Mouse (Mus musculus): ENCODE measurements at regions not wholly inside any gene's neighbourhood (a gene's known extent, or its start where the extent isn't known, plus 50 kb on each side); places are given as distances from the start of the nearest gene placed in this dataset.
A peak's percentile ranks its signal among the peaks of the same experiment; 100 is the strongest.

GRCm38 (mm10) chr9:41327561-41327960 lies 166.1 kb upstream of the Ubash3b start:
- DNase-seq (ENCODE audit: low spot score in 2 of 2) = no peak

DNA sequence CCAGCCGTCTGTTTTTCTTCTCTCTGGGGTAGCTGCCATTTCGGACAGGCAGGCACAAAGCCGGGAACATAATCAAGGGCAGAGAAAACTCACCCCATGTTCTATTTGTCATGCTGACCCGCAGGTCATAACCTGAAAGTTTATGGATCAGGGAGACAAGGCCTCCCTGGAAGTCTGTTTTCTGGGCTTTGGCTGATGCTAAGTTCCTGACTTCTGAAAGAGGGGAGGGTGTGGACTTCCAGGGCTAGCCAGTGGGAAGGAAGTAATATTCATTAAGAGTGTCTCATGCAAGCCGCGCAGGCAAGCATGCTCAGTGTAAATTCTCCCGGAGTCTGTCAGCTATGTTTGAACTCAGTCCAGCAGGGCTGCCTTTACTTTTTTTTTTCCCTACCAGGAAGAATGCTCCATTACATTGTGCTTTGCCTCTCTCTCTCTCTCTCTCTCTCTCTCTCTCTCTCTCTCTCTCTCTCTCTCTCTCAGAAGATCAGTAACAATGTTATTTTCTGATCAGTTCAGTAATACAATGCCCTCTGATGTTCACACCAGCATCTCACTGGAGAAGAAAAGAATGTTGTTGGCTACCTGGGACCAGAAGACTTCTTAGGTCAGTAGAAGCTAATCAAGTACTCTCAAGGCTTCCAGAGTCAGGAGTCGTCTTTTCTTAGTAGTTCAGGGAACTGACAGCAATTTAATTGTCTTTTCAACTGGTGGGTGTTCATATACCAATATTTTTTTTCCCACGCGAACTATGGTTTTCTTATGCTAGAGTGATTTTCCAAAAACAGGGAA lies 165.5 kb upstream of the Ubash3b start:
- DNase-seq (ENCODE audit: low spot score in 2 of 2) = peak; percentile 7 to 61

- DNase-seq (ENCODE audit: low spot score in 2 of 2) = no peak
Observed at GRCm38 (mm10) chr9:41321521-41321920, 160.0 kb upstream of the Ubash3b start.

DNA sequence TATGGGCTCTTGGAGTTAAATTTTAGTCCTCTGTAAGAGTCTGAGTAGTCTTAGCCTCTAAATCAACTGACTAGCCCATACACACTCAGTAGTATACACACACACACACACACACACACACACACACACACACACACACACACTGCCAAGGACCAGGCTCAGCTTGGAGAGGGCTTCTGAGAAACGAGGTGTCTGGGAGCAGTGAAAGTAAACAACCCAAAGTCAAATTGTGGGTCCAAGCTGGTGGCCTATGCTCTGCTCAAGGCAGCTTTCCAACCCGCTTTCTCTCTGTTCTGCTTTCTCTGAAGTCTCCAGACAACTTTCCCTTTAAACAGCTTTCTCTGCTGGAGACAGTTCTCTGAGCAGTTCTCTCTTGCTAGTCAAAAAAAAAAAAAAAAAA lies 157.6 kb upstream of the Ubash3b start:
- no peak for DNase-seq (ENCODE audit: low spot score in 2 of 2)

- DNase-seq (ENCODE audit: low spot score in 2 of 2) = no peak
Observed at GRCm38 (mm10) chr9:41306229-41306628, 144.7 kb upstream of the Ubash3b start.

GRCm38 (mm10) chr9:41303494-41303828 lies 142.0 kb upstream of the Ubash3b start:
- no peak for DNase-seq (ENCODE audit: low spot score in 2 of 2)

DNA sequence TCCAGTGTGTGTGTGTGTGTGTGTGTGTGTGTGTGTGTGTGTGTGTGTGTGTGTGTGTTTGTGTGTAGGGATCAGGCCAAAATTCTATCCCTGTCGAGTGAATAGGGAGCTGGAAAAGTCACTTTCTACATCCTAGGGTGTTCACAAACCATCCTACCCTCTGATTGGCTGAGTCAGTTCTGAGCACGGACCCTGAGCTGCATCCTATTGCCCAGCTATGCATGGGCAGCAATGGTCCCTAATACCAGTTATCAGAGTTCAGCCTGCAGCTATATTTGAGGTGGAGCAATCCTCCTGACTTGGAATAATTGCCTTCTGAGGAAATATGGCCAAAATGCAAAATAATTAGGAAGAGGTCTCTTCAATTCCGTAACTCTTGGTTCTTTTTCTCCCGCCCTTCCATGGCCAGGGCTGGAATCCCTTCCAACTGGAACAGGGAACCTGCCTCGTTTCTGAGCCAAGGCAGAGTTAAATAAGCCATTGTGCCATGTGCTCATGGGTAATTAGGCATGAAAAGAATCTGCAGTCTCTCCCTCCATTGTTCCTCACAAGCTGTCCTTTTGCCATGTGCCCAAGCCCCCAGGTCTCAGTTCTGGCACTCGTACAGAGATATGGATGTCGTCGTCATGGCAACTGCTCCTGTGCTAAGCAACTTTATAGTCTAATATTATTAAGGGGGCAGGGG lies 141.5 kb upstream of the Ubash3b start:
- DNase-seq (ENCODE audit: low spot score in 2 of 2) = no peak

GRCm38 (mm10) chr9:41286145-41286468 lies 124.6 kb upstream of the Ubash3b start:
- DNase-seq (ENCODE audit: low spot score in 2 of 2) = no peak

GRCm38 (mm10) chr9:41285266-41286144 lies 124.0 kb upstream of the Ubash3b start:
- no peak for DNase-seq (ENCODE audit: low spot score in 2 of 2)

- DNase-seq (ENCODE audit: low spot score in 2 of 2) = no peak
Observed at GRCm38 (mm10) chr9:41277726-41278125, 116.2 kb upstream of the Ubash3b start.

DNA sequence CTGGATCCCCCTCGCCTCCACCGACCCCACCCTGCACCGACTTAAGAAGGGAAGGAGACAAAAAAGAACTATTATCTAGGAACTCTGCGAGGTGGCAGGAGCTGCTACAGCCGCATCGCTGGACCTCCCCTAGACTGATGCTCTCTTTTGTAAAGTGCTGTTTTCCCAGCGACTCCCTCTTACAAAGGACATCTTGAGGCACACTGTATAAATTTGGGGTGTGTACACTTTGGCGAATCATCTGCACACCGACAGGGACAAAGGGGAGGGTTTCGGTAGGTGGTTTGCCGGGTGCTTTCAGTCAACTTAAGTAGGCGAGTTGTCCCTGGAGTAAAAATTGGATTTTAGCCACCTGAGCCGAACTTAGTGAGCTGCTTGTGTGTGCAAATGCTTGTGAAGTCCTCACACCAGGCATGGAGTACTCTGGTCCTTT lies 112.4 kb upstream of the Ubash3b start:
- no peak for DNase-seq (ENCODE audit: low spot score in 2 of 2)

- DNase-seq (ENCODE audit: low spot score in 2 of 2) = no peak
Observed at GRCm38 (mm10) chr9:41273171-41273781, 111.8 kb upstream of the Ubash3b start.

GRCm38 (mm10) chr9:41272596-41272995 lies 111.1 kb upstream of the Ubash3b start:
- DNase-seq (ENCODE audit: low spot score in 2 of 2) = no peak

DNA sequence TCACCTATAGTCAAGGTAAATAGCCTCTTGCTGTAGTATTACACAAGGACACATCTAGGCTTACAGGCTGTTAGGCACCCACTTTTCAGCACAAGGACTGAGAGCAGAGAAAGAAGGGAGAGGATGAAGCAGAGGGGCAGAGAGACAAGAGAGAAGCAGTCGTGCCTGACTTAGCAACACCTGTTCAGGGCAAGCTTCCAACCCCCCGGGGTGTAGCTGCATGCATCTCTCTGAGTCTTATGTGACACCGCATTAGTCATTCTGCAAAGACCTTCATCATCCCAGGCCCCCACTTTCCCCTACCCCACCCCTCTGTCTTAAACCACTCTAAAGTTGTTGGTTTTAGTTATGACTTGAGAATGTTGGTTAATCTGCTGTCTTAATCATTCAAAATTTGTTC lies 106.6 kb upstream of the Ubash3b start:
- DNase-seq (ENCODE audit: low spot score in 2 of 2) = no peak

- no peak for DNase-seq (ENCODE audit: low spot score in 2 of 2)
Observed at GRCm38 (mm10) chr9:41264485-41264884, 103.0 kb upstream of the Ubash3b start.

DNA sequence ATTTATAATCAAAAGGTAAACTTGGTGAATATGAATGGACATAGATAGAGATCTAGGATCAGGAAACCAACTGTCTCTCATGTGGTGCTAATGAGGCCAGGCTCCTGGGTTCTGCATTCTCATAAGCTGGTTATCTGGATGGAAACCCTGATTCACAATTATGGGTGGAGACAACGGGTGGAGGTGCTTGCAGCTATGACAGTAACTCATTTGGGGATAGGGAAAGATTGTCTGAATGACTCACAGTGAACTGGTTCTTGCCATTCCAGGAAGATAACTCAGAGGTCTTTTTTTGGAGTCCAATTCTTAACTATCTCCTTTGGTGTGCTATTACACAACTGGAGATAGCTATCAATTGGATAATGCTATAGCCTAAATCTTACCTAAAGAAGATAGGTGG lies 95.7 kb upstream of the Ubash3b start:
- no peak for DNase-seq (ENCODE audit: low spot score in 2 of 2)

GRCm38 (mm10) chr9:41242372-41242771 lies 80.9 kb upstream of the Ubash3b start:
- DNase-seq (ENCODE audit: low spot score in 2 of 2) = no peak

- no peak for DNase-seq (ENCODE audit: low spot score in 2 of 2)
Observed at GRCm38 (mm10) chr9:41239097-41239451, 77.6 kb upstream of the Ubash3b start.

- no peak for DNase-seq (ENCODE audit: low spot score in 2 of 2)
Observed at GRCm38 (mm10) chr9:41238395-41239096, 77.0 kb upstream of the Ubash3b start.

GRCm38 (mm10) chr9:41237265-41237664 lies 75.8 kb upstream of the Ubash3b start:
- DNase-seq (ENCODE audit: low spot score in 2 of 2) = no peak

DNA sequence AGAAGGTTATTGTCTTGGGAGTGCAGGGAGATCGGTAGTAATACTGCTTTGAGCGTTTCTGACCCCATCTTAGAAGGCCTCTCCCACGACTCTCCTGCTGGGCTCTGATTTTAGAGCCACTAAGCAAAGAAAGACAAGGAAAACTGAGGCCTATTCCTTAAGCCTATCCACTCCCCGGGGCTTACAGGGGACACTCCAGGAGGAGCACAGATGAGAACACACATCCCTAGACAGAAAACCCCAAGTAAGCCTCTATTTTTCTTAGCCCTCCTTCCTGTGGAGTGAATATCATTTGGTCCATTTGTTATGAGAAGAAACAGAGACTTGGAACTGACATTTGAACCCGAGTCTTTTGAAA lies 67.7 kb upstream of the Ubash3b start:
- no peak for DNase-seq (ENCODE audit: low spot score in 2 of 2)

All from urinary bladder, postnatal 36 days (tissue).